Mouse (Mus musculus) lung, adult 10 weeks (tissue): ENCODE results near the gene 2410002F23Rik. TPM values are rescaled to one million over a fixed set of nuclear protein-coding genes. Genes with fewer than 3 reads are reported as not detected.

Experiments used
- polyA plus RNA-seq: library from polyadenylated mRNA; stranded (reverse); fragments of 350-450 nt; fragmentation: Illumina TruSeq; extraction: RNeasy Lipid Tissue Mini Kit (QIAGEN cat#74804); gene quantifications from one replicate; pipeline ENCODE4 v1.2.3, GENCODE M21; 2014; ENCODE audit warnings: low read depth, low replicate concordance; ENCODE audit not compliant: insufficient read depth

2410002F23Rik gene
- 13.5 TPM for polyA plus RNA-seq

GRCm38 (mm10) chr7:44246055-44246983 lies at the start of gene 2410002F23Rik, which contains the start of gene 1700028J19Rik:
Gene 2410002F23Rik, plus strand, starts transcription at chr7:44246722.
Gene 1700028J19Rik, minus strand, starts transcription at chr7:44246695.

GRCm38 (mm10) chr7:44197891-44198290 lies 48.6 kb upstream of the 2410002F23Rik start, which contains the start of gene Klk1b3:
Gene Klk1b3, plus strand, starts transcription at chr7:44198191.

GRCm38 (mm10) chr7:44207135-44207534 lies 39.4 kb upstream of the 2410002F23Rik start, which contains the start of gene Klk1b4:
Gene Klk1b4, plus strand, starts transcription at chr7:44207435.

GRCm38 (mm10) chr7:44215645-44216044 lies 30.9 kb upstream of the 2410002F23Rik start, which contains the start of gene Klk1b5:
Gene Klk1b5, plus strand, starts transcription at chr7:44215945.

GRCm38 (mm10) chr7:44225076-44225475 lies 21.4 kb upstream of the 2410002F23Rik start, which contains the start of gene Klk1:
Gene Klk1, plus strand, starts transcription at chr7:44225360.

GRCm38 (mm10) chr7:44235909-44236308 lies 10.6 kb upstream of the 2410002F23Rik start, which contains the start of gene Gm36864:
Gene Gm36864, plus strand, starts transcription at chr7:44236177.

GRCm38 (mm10) chr7:44257278-44257677 lies 10.8 kb downstream of the 2410002F23Rik start, which contains the start of gene Acp4:
Gene Acp4, minus strand, starts transcription at chr7:44257378.

GRCm38 (mm10) chr7:44261147-44261546 lies 14.6 kb downstream of the 2410002F23Rik start, which contains the start of gene Gm15517:
Gene Gm15517, plus strand, starts transcription at chr7:44261447.

Other genes starting within 250 kb of the 2410002F23Rik start
- not detected for gene Klk1b26, start 234.6 kb upstream of the 2410002F23Rik start, polyA plus RNA-seq
- not detected for gene Klk1b27, start 194.4 kb upstream of the 2410002F23Rik start, polyA plus RNA-seq
- not detected for gene Klk1b21, start 144.4 kb upstream of the 2410002F23Rik start, polyA plus RNA-seq
- gene Klk1b22, start 134.0 kb upstream of the 2410002F23Rik start, polyA plus RNA-seq = not detected
- gene Klk1b16, start 110.0 kb upstream of the 2410002F23Rik start, polyA plus RNA-seq = not detected
- gene Klk1b24, start 58.5 kb upstream of the 2410002F23Rik start, polyA plus RNA-seq = not detected
- not detected for gene Klk1b3, start 48.5 kb upstream of the 2410002F23Rik start, polyA plus RNA-seq
- not detected for gene Klk1b4, start 39.3 kb upstream of the 2410002F23Rik start, polyA plus RNA-seq
- gene Klk1b5, start 30.8 kb upstream of the 2410002F23Rik start, polyA plus RNA-seq = not detected
- 1.4 TPM for gene Klk1, start 21.4 kb upstream of the 2410002F23Rik start, polyA plus RNA-seq
- gene Gm36864, start 10.5 kb upstream of the 2410002F23Rik start, polyA plus RNA-seq = not detected
- 0.31 TPM for gene 1700028J19Rik, start within 50 bp of the 2410002F23Rik start, polyA plus RNA-seq
- gene Acp4, start 10.7 kb downstream of the 2410002F23Rik start, polyA plus RNA-seq = not detected
- not detected for gene Gm15517, start 14.7 kb downstream of the 2410002F23Rik start, polyA plus RNA-seq
- gene Clec11a, start 60.2 kb downstream of the 2410002F23Rik start, polyA plus RNA-seq = 3.6 TPM
- gene Shank1, start 63.5 kb downstream of the 2410002F23Rik start, polyA plus RNA-seq = 0.14 TPM
- gene Syt3, start 137.4 kb downstream of the 2410002F23Rik start, polyA plus RNA-seq = 1.0 TPM
- 0.41 TPM for gene 1700008O03Rik, start 139.1 kb downstream of the 2410002F23Rik start, polyA plus RNA-seq
- 0.48 TPM for gene Lrrc4b, start 182.3 kb downstream of the 2410002F23Rik start, polyA plus RNA-seq
- gene Aspdh, start 218.7 kb downstream of the 2410002F23Rik start, polyA plus RNA-seq = not detected
- gene Josd2, start 221.3 kb downstream of the 2410002F23Rik start, polyA plus RNA-seq = 66.0 TPM
- 83.9 TPM for gene Emc10, start 249.8 kb downstream of the 2410002F23Rik start, polyA plus RNA-seq
- 2.5 TPM for gene Fam71e1, start 249.9 kb downstream of the 2410002F23Rik start, polyA plus RNA-seq